Mouse (Mus musculus): ENCODE data around the gene Ccdc136. TPM values are rescaled to one million over a fixed set of nuclear protein-coding genes. Genes with fewer than 3 reads are reported as not detected.

The Ccdc136 gene
- polyA plus RNA-seq, 1 experiment from 2014 or later: 69.1 TPM

GRCm38 (mm10) chr6:29473941-29474691, 78.0 kb downstream of the Ccdc136 start:
- H3K9me3 ChIP-seq (ENCODE audit: control insufficient read depth, low read length): no peaks in the 10 kb centered on the region
- under 1% methylated on average over 33 of the region's 33 CpGs for WGBS
- H3K9ac ChIP-seq (replicated peaks; ENCODE audit: low read depth, low read length): peak overlapping the region; percentile 42
- peak overlapping the region; percentile 22; the same call in 1 of the 2 replicates for H3K4me3 ChIP-seq (ENCODE audit: low read depth, low read length)
- H3K27me3 ChIP-seq (ENCODE audit: control insufficient read depth, insufficient read depth, low read length): no peaks in the 10 kb centered on the region
- peak overlapping the region; percentile 53 for H3K4me2 ChIP-seq (ENCODE audit: low read depth, low read length)
- H3K36me3 ChIP-seq (ENCODE audit: control insufficient read depth, insufficient read depth, low read length): peaks cover 11% of the 10 kb centered on the region; the same call in 1 of the 2 replicates
- no peak overlapping the region for H3K27ac ChIP-seq (ENCODE audit: low read depth, low read length)
- peaks cover under 1% of the 10 kb centered on the region for H3K4me1 ChIP-seq (ENCODE audit: control insufficient read depth, insufficient read depth, low read length)
- peak; percentile 89 for ATAC-seq (ENCODE audit: low read depth)

DNA sequence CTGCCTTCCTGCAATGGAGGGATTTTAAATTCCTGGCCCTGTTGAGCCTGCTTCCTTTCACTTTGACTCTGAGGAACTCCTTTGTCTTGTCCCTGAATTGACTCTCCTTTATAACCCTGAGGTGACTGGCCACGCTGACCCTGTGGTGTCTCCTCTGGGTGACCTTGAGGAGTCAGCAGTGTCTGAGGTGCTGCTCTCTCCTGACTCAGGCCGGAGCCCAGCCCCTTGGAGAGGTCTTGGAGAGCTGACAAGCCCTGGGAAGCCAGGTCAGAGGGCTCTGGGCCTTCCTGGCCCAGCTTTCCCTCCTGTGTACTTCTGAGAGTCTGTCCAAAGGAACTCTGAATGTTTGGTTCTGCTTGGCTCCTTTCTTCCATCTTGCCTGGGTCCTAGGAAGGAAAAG, 78.6 kb downstream of the Ccdc136 start:
- Histone ChIP-seq H3K27ac (ENCODE audit: low read depth, low read length) (no peak overlapping the region), H3K9ac (replicated peaks; ENCODE audit: low read depth, low read length) (no peak overlapping the region), H3K4me3 (ENCODE audit: low read depth, low read length) (no peak overlapping the region), H3K4me1 (ENCODE audit: control insufficient read depth, insufficient read depth, low read length) (no peaks in the 10 kb centered on the region), H3K9me3 (ENCODE audit: control insufficient read depth, low read length) (no peaks in the 10 kb centered on the region), H3K36me3 (ENCODE audit: control insufficient read depth, insufficient read depth, low read length) (peaks cover 11% of the 10 kb centered on the region; the same call in 1 of the 2 replicates), H3K4me2 (ENCODE audit: low read depth, low read length) (no peak overlapping the region), H3K27me3 (ENCODE audit: control insufficient read depth, insufficient read depth, low read length) (no peaks in the 10 kb centered on the region)
- ATAC-seq (ENCODE audit: low read depth): no peak
- 43% methylated on average over 2 of the region's 2 CpGs for WGBS

Small RNA genes lying within 50 kb of the gene (microRNA-seq; reads per million reads assigned to microRNA genes)
- gene Gm26220: not detected
- not detected for gene Gm44354

Other genes with a start within 250 kb of the Ccdc136 start
- 44.5 and 55.4 TPM in 2 replicates for gene Rbm28, start 231.3 kb upstream of the Ccdc136 start, polyA plus RNA-seq (2014; fragmentation: Nextera tagmentation; extraction: Ambion mirVana)
- 8.9 and 14.7 TPM in 2 replicates for gene Prrt4, start 216.7 kb upstream of the Ccdc136 start, polyA plus RNA-seq (2014; fragmentation: Nextera tagmentation; extraction: Ambion mirVana)
- 77.6 and 83.7 TPM in 2 replicates for gene Impdh1, start 179.9 kb upstream of the Ccdc136 start, polyA plus RNA-seq (2014; fragmentation: Nextera tagmentation; extraction: Ambion mirVana)
- 27.9 and 30.3 TPM in 2 replicates for gene Hilpda, start 123.8 kb upstream of the Ccdc136 start, polyA plus RNA-seq (2014; fragmentation: Nextera tagmentation; extraction: Ambion mirVana)
- gene Fam71f2, start 116.7 kb upstream of the Ccdc136 start, polyA plus RNA-seq (2014; fragmentation: Nextera tagmentation; extraction: Ambion mirVana): 0.44 and 0.64 TPM in 2 replicates
- not detected in 2 replicates for gene Fam71f1, start 77.2 kb upstream of the Ccdc136 start, polyA plus RNA-seq (2014; fragmentation: Nextera tagmentation; extraction: Ambion mirVana)
- gene Calu, start 48.2 kb upstream of the Ccdc136 start, polyA plus RNA-seq (2014; fragmentation: Nextera tagmentation; extraction: Ambion mirVana): 141 and 194 TPM in 2 replicates
- gene Opn1sw, start 7.8 kb upstream of the Ccdc136 start, polyA plus RNA-seq (2014; fragmentation: Nextera tagmentation; extraction: Ambion mirVana): 0.37 and 1.6 TPM in 2 replicates
- 4.9 and 5.0 TPM in 2 replicates for gene Flnc, start 36.9 kb downstream of the Ccdc136 start, polyA plus RNA-seq (2014; fragmentation: Nextera tagmentation; extraction: Ambion mirVana)
- 281 and 350 TPM in 2 replicates for gene Atp6v1f, start 71.4 kb downstream of the Ccdc136 start, polyA plus RNA-seq (2014; fragmentation: Nextera tagmentation; extraction: Ambion mirVana)
- gene Atp6v1fnb, start 75.1 kb downstream of the Ccdc136 start, polyA plus RNA-seq (2014; fragmentation: Nextera tagmentation; extraction: Ambion mirVana): 0.55 and 0.70 TPM in 2 replicates
- 15.1 and 20.6 TPM in 2 replicates for gene Kcp, start 111.6 kb downstream of the Ccdc136 start, polyA plus RNA-seq (2014; fragmentation: Nextera tagmentation; extraction: Ambion mirVana)
- gene Irf5, start 130.3 kb downstream of the Ccdc136 start, polyA plus RNA-seq (2014; fragmentation: Nextera tagmentation; extraction: Ambion mirVana): 0.95 and 2.3 TPM in 2 replicates
- gene Tnpo3, start 213.6 kb downstream of the Ccdc136 start, polyA plus RNA-seq (2014; fragmentation: Nextera tagmentation; extraction: Ambion mirVana): 83.1 and 104 TPM in 2 replicates

Measured in neural tube, embryonic 14.5 days (tissue).